Mouse (Mus musculus) heart, embryonic 13.5 days (tissue): ENCODE data around the gene Alg1. TPM values are rescaled to one million over a fixed set of nuclear protein-coding genes. Genes with fewer than 3 reads are reported as not detected.

Source experiments
- ATAC-seq: fragments of 200-750 bp; cut with Nextera tagmentation; 2 replicates; pipeline ENCODE4 v1.8.0; 2017; ENCODE audit warnings: moderate TSS enrichment; ENCODE audit not compliant: insufficient number of reproducible peaks, low FRiP score, low TSS enrichment; ENCODE audit errors: extremely low read depth
- H3K27ac ChIP-seq: fragments of 300-500 bp; sonication (generic); replicated peaks from 2 replicates; pipeline ENCODE4 v1.5.1; 2015; ENCODE audit warnings: moderate library complexity, mild to moderate bottlenecking, inconsistent platforms
- H3K27me3 ChIP-seq: fragments of 300-500 bp; sonication (generic); replicated peaks from 2 replicates; pipeline ENCODE4 v1.6.1; 2015; ENCODE audit warnings: mild to moderate bottlenecking, inconsistent platforms
- H3K36me3 ChIP-seq: fragments of 300-500 bp; sonication (generic); 2 replicates; pipeline ENCODE4 v1.6.1; 2015; ENCODE audit warnings: mild to moderate bottlenecking, inconsistent platforms
- H3K4me1 ChIP-seq: fragments of 300-500 bp; sonication (generic); 2 replicates; pipeline ENCODE4 v1.6.1; 2015; ENCODE audit warnings: inconsistent platforms
- H3K4me2 ChIP-seq: fragments of 300-500 bp; sonication (generic); 2 replicates; pipeline ENCODE4 v1.6.1; 2015; ENCODE audit warnings: inconsistent platforms, mild to moderate bottlenecking, moderate library complexity
- H3K4me3 ChIP-seq: fragments of 300-500 bp; sonication (generic); 2 replicates; pipeline ENCODE4 v1.5.1; 2015; ENCODE audit warnings: moderate library complexity, mild to moderate bottlenecking, inconsistent platforms
- H3K9ac ChIP-seq: fragments of 300-500 bp; sonication (generic); 2 replicates; pipeline ENCODE4 v1.6.1; 2015; ENCODE audit warnings: inconsistent platforms, mild to moderate bottlenecking, moderate library complexity
- H3K9me3 ChIP-seq: fragments of 300-500 bp; sonication (generic); 2 replicates; pipeline ENCODE4 v1.6.1; 2016; ENCODE audit warnings: inconsistent platforms
- WGBS: fragments of 180-500 bp; shearing (Covaris S2); methylation state at CpG from one replicate; pipeline ENCODE4 v1.1.7; 2015; ENCODE audit warnings: mixed read lengths; 5-methylcytosine and 5-hydroxymethylcytosine counted together
- microRNA-seq: library from miRNA; unstranded; fragments of <30 nt; microRNA quantifications from one replicate; pipeline ENCODE4, GENCODE M21; 2016
- polyA plus RNA-seq: library from polyadenylated mRNA; unstranded; fragments of >200 nt; fragmentation: Nextera tagmentation; extraction: Ambion mirVana; gene quantifications from 2 replicates; pipeline ENCODE4 v1.2.1, GENCODE M21; 2015

Gene Alg1
- polyA plus RNA-seq, 1 experiment from 2014 or later: 22.2 TPM

DNA sequence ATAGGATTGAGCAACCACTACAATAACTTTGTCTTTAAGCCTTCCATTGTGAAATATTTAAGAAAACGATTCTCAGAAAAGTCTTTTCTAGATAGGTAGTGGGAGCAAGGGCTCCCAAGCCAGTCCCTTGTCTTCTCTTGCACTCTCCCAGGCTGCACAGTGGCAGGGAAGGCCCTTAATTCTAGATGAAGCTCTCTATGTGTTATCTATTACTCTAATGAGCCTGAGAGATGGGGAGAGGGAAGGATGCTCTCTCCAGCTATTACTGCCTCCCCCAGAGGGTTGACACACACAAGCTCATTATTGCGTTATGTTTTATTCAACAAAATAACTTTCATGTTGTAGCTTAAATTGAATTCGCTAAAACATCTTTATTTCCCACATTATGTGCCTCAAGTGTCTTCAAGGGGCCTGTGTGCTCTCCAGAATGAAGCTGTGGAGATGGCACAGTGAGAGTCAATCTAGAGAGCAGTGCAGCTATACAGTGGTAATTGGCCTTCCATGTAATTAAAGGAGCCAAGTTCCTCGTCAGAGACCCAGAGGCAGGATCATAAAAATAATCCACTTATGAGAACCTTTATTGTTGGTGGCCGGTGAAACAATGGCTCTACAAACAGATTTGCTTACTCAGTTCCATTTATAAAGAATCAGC lies 46.3 kb downstream of the Alg1 start:
- H3K9ac ChIP-seq: no peak overlapping the region
- 78% methylated on average over 5 of the region's 5 CpGs for WGBS
- H3K36me3 ChIP-seq: no peaks in the 10 kb centered on the region
- no peak overlapping the region for H3K27ac ChIP-seq
- ATAC-seq: no peak
- no peaks in the 10 kb centered on the region for H3K4me1 ChIP-seq
- H3K4me3 ChIP-seq: no peak overlapping the region
- no peak overlapping the region for H3K4me2 ChIP-seq
- no peaks in the 10 kb centered on the region for H3K9me3 ChIP-seq
- 0 out of 2 replicates have a peak, but pooled peaks cover 5% of the 10 kb centered on the region for H3K27me3 ChIP-seq

DNA sequence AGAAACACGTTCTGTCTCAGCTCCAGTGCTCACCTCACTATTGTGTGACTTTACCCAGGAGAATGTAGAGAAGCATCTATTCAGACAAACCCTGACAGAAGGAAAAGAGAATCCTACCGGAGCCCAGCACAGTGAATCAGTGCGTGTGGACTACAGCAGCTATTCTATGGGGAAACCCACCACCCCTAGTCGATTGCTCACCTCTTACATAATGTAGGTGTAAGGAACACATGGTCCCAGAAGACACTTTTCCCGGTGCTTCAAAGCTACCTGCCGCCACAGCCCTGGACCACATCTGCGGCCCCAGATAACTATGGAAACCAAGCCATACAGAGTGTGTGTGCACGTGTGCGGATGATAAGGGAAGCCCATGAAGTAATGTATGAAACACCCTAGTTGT lies 49.3 kb downstream of the Alg1 start:
- peaks cover 5% of the 10 kb centered on the region; the same call in 1 of the 2 replicates for H3K27me3 ChIP-seq

DNA sequence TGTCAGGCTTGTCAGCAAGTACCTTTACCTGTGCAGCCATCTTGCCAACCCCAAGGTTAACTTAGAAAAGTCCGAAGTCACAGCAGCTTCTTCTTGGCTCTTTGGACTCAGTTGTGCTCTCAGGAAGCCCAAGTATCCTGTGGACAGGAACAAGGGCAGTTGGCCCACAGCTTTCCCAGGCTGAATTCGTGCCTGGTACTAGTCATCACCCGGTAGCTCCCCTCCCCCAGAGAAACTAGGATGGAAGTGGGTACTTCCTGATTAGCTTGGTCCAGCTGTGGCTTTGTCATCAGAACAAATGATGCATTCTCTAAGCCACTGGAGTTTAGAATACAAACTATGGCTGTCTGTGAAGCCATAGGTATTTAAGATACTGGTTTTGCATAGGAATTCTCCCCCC lies 52.0 kb downstream of the Alg1 start:
- Histone ChIP-seq H3K4me1 (no peaks in the 10 kb centered on the region), H3K4me2 (no peak overlapping the region), H3K36me3 (no peaks in the 10 kb centered on the region), H3K9me3 (no peaks in the 10 kb centered on the region), H3K4me3 (no peak overlapping the region), H3K27me3 (peaks cover 5% of the 10 kb centered on the region; the same call in 1 of the 2 replicates), H3K9ac (no peak overlapping the region), H3K27ac (no peak overlapping the region)
- 48% methylated on average over 3 of the region's 3 CpGs for WGBS
- no peak for ATAC-seq

More for the DNA sequence above, 49.3 kb downstream of the Alg1 start:
- H3K4me3 ChIP-seq: no peak overlapping the region
- H3K4me2 ChIP-seq: no peak overlapping the region
- H3K9me3 ChIP-seq: no peaks in the 10 kb centered on the region
- no peaks in the 10 kb centered on the region for H3K36me3 ChIP-seq
- 79% methylated on average over 9 of the region's 9 CpGs for WGBS
- no peak for ATAC-seq
- H3K27ac ChIP-seq: no peak overlapping the region
- H3K9ac ChIP-seq: no peak overlapping the region
- no peaks in the 10 kb centered on the region for H3K4me1 ChIP-seq

Small RNA genes lying within 50 kb of the gene (microRNA-seq; reads per million reads assigned to microRNA genes)
- gene Gm23689 (not detected), gene Gm26095 (not detected), gene Mir6364 (not detected)

Other genes starting within 250 kb of the Alg1 start
- not detected in 2 replicates for gene Sept12, start 235.8 kb upstream of the Alg1 start, polyA plus RNA-seq
- 3.8 and 4.4 TPM in 2 replicates for gene Smim22, start 226.3 kb upstream of the Alg1 start, polyA plus RNA-seq
- gene Rogdi, start 220.1 kb upstream of the Alg1 start, polyA plus RNA-seq: 50.1 and 56.2 TPM in 2 replicates
- 88.7 and 93.1 TPM in 2 replicates for gene Glyr1, start 183.8 kb upstream of the Alg1 start, polyA plus RNA-seq
- gene Ubn1, start 183.6 kb upstream of the Alg1 start, polyA plus RNA-seq: 11.2 and 12.1 TPM in 2 replicates
- 1.2 and 1.4 TPM in 2 replicates for gene Ppl, start 101.2 kb upstream of the Alg1 start, polyA plus RNA-seq
- gene Sec14l5, start 86.5 kb upstream of the Alg1 start, polyA plus RNA-seq: 0.04 and 0.08 TPM in 2 replicates
- 14.4 and 16.3 TPM in 2 replicates for gene Nagpa, start 29.6 kb upstream of the Alg1 start, polyA plus RNA-seq
- gene AU021092, start 11.3 kb upstream of the Alg1 start, polyA plus RNA-seq: 3.0 and 3.7 TPM in 2 replicates
- gene Eef2kmt, start 22.4 kb downstream of the Alg1 start, polyA plus RNA-seq: 23.5 and 25.7 TPM in 2 replicates